Mouse (Mus musculus) intestine, postnatal 0 days (tissue): Measurements from ENCODE around the gene Robo3. TPM values are rescaled to one million over a fixed set of nuclear protein-coding genes. Genes with fewer than 3 reads are reported as not detected.
A peak's percentile ranks its signal among the peaks of the same experiment; 100 is the strongest.

Experiments
- ATAC-seq: fragments of 200-750 bp; cut with Nextera tagmentation; 2 replicates; pipeline ENCODE4 v1.8.0; 2017; ENCODE audit warnings: mild to moderate bottlenecking, moderate TSS enrichment, moderate library complexity
- H3K27ac ChIP-seq: fragments of 300-500 bp; sonication (generic); 2 replicates; pipeline ENCODE4 v1.5.1; 2014; ENCODE audit warnings: mild to moderate bottlenecking, low read depth, low read length, moderate library complexity
- H3K27me3 ChIP-seq: fragments of 300-500 bp; sonication (generic); replicated peaks from 2 replicates; pipeline ENCODE4 v1.6.1; 2014; ENCODE audit warnings: low read length, mixed read lengths; ENCODE audit not compliant: control insufficient read depth, insufficient read depth
- H3K36me3 ChIP-seq: fragments of 300-500 bp; sonication (generic); 2 replicates; pipeline ENCODE4 v1.6.1; 2014; ENCODE audit warnings: mild to moderate bottlenecking, moderate library complexity; ENCODE audit not compliant: control insufficient read depth, insufficient read depth
- H3K4me1 ChIP-seq: fragments of 300-500 bp; sonication (generic); replicated peaks from 2 replicates; pipeline ENCODE4 v1.6.1; 2014; ENCODE audit warnings: antibody characterized with exemption, low read length, mixed read lengths; ENCODE audit not compliant: control insufficient read depth, insufficient read depth
- H3K4me2 ChIP-seq: fragments of 300-500 bp; sonication (generic); replicated peaks from 2 replicates; pipeline ENCODE4 v1.6.1; 2014; ENCODE audit warnings: low read depth, mild to moderate bottlenecking, moderate library complexity
- H3K4me3 ChIP-seq: fragments of 300-500 bp; sonication (generic); 2 replicates; pipeline ENCODE4 v1.5.1; 2014; ENCODE audit warnings: low read depth, low read length
- H3K9ac ChIP-seq: fragments of 300-500 bp; sonication (generic); 2 replicates; pipeline ENCODE4 v1.6.1; 2014; ENCODE audit warnings: mild to moderate bottlenecking, low read depth, low read length
- H3K9me3 ChIP-seq: fragments of 300-500 bp; sonication (generic); 2 replicates; pipeline ENCODE4 v1.6.1; 2016; ENCODE audit warnings: mixed run types; ENCODE audit not compliant: control insufficient read depth
- CTCF ChIP-seq: sonication (generic); IDR thresholded peaks from 2 replicates; pipeline ENCODE4 v1.5.1; 2016; ENCODE audit warnings: low read depth, mild to moderate bottlenecking, control low read depth, antibody characterized with exemption, moderate library complexity
- WGBS: fragments of 180-500 bp; shearing (Covaris S2); extraction: QIAGEN DNeasy Blood & Tissue Kit; methylation state at CpG from one replicate; pipeline ENCODE4 v1.1.7; 2014; 5-methylcytosine and 5-hydroxymethylcytosine counted together
- polyA plus RNA-seq: library from polyadenylated mRNA; unstranded; fragments of >200 nt; fragmentation: Nextera tagmentation; extraction: Ambion mirVana; gene quantifications from 2 replicates; pipeline ENCODE4 v1.2.1, GENCODE M21; 2015

The Robo3 gene
- polyA plus RNA-seq, 1 experiment from 2014 or later = not detected

DNA sequence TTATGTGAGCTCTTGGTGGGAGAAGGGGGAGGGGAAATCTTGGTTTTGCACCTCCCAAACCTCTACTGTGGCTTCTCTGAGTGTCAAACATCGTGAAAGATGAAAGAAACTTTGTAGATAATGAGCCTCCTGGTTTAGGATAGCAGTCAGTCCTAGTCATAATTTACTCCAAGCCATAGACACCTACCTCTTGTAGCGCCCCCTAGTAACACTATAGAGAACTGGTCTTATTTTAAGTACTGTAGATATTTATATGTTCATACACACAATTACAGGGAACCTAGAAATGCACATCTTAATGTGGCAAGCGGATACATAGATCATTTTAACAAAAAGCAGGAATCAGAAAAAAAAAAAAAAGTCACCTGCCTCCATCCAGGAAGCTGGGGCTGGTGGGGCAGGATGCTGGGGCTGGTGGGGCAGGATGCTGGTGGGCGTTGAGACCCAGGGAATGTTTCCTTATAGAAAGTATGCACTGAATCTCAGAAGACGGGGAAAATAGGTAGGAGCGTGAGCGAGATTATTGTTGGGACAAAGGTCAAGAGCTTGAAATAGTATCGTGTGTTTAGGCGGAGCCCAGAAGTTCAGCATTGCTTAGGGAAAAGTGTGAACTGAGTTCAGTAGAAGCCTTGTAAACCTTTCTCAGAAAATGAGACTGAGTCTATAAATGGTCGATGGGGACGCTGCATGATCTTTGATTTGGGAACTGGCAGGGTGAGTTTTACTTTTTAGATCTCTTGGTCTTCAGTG lies 64.8 kb downstream of the Robo3 start:
- TF ChIP-seq CTCF = peak; percentile 33
- WGBS = 39% methylated on average over 11 of the region's 11 CpGs
- H3K36me3 ChIP-seq = no peaks in the 10 kb centered on the region
- peak; percentile 65 for ATAC-seq
- peak overlapping the region; percentile 51 for H3K27ac ChIP-seq
- no peaks in the 10 kb centered on the region for H3K9me3 ChIP-seq
- H3K4me2 ChIP-seq = no peak overlapping the region; the same call in 1 of the 2 replicates
- H3K9ac ChIP-seq = no peak overlapping the region
- no peaks in the 10 kb centered on the region for H3K4me1 ChIP-seq
- H3K4me3 ChIP-seq = no peak overlapping the region
- H3K27me3 ChIP-seq = no peaks in the 10 kb centered on the region

DNA sequence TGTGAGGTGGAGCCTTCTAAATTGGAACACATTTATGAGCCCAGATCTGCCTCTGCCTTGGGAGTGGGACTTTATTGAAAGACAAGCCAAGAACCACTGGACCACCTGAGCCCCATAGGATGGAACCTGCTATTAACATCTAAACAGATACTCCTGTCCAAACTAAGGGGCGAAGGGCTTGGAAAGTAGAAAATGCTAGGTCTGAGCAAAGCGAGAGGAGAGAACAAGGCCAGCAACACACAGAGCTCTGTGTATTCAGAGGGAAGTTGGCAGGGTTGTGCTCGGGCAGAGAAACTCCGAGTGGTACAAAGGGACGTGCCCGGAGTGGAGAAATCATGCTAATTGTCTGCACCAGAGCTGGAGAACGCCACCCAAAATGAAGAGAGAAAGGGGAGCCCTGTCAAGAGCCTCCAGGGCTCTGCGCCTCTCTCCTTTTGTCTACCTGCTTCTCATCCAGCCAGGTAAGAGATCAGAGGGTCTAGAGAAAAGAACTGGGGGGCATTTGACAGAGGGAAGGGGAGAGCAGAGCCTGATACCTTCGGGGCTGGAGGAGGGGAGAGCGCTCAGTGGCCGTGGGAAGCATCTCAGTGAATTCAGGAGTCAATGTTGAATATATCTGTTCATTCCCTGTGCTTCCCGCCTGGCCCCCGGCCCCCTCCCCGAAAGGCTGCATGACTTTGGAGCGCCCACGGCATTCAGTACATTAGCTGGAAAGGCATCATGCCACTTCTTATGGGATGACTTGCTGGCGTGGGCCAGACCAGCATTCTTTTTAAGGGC lies 65.6 kb downstream of the Robo3 start, which contains the start of gene Hepacam:
Gene Hepacam (plus strand): TSS at position 51 of the 780 bp plus-strand sequence.
- Histone ChIP-seq H3K9me3 (no peaks in the 10 kb centered on the region), H3K36me3 (no peaks in the 10 kb centered on the region), H3K4me1 (no peaks in the 10 kb centered on the region), H3K9ac (no peak within 1 kb of the TSS), H3K4me2 (no peak within 1 kb of the TSS; the same call in 1 of the 2 replicates), H3K4me3 (no peak within 1 kb of the TSS), H3K27me3 (no peaks in the 10 kb centered on the region), H3K27ac (peak within 1 kb of the TSS; percentile 51; the same call in 1 of the 2 replicates)
- 89% methylated on average over 17 of the region's 17 CpGs for WGBS
- no peak for ATAC-seq
- no peak for TF ChIP-seq CTCF

DNA sequence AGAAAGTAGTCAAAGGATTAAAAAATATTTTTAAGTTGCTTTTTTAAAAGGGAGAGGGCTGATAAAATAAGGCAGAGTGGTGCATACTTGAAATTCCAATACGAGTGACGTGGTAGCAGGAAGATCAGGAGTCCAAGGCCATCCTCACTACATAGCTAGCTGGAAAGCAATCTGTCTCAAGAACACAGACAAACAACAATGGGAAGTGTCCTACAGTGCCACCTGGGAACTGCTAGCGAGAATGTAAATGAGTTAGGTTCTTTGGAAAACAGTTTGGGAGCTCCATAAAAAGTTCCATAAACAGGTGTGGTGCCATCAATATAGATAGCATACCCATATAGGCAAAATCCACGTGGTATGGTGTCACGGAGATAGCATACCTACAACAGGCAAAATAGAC lies 67.3 kb downstream of the Robo3 start:
- no peak overlapping the region for H3K4me3 ChIP-seq
- H3K9me3 ChIP-seq = no peaks in the 10 kb centered on the region
- no peak overlapping the region for H3K9ac ChIP-seq
- H3K36me3 ChIP-seq = no peaks in the 10 kb centered on the region
- no peak overlapping the region for H3K27ac ChIP-seq
- WGBS = 23% methylated on average over 5 of the region's 5 CpGs
- peak; percentile 79 for ATAC-seq
- TF ChIP-seq CTCF = peak; percentile 45; the same call in 1 of the 2 replicates
- 0 out of 2 replicates have a peak overlapping the region, but pooled peaks have one; percentile 24 for H3K4me2 ChIP-seq
- H3K27me3 ChIP-seq = no peaks in the 10 kb centered on the region
- H3K4me1 ChIP-seq = no peaks in the 10 kb centered on the region

Other genes starting within 250 kb of the Robo3 start
- 6.1 and 7.1 TPM in 2 replicates for gene Tmem218, start 225.0 kb downstream of the Robo3 start, polyA plus RNA-seq
- 20.1 and 22.8 TPM in 2 replicates for gene Slc37a2, start 177.5 kb downstream of the Robo3 start, polyA plus RNA-seq
- gene Ccdc15, start 84.8 kb downstream of the Robo3 start, polyA plus RNA-seq = 1.8 and 1.9 TPM in 2 replicates
- gene Hepacam, start 65.9 kb downstream of the Robo3 start, polyA plus RNA-seq = 0.18 and 0.38 TPM in 2 replicates
- 6.6 and 7.1 TPM in 2 replicates for gene Robo4, start 31.3 kb downstream of the Robo3 start, polyA plus RNA-seq
- gene Msantd2, start 56.1 kb upstream of the Robo3 start, polyA plus RNA-seq = 7.4 and 8.8 TPM in 2 replicates
- gene Esam, start 94.8 kb upstream of the Robo3 start, polyA plus RNA-seq = 27.5 and 28.6 TPM in 2 replicates
- gene Vsig2, start 106.0 kb upstream of the Robo3 start, polyA plus RNA-seq = 6.1 and 10.3 TPM in 2 replicates
- gene Nrgn, start 119.7 kb upstream of the Robo3 start, polyA plus RNA-seq = 1.2 and 1.9 TPM in 2 replicates
- 15.0 and 22.1 TPM in 2 replicates for gene Siae, start 122.5 kb upstream of the Robo3 start, polyA plus RNA-seq
- gene Spa17, start 180.5 kb upstream of the Robo3 start, polyA plus RNA-seq = 3.8 and 4.3 TPM in 2 replicates
- 261 and 265 TPM in 2 replicates for gene Tbrg1, start 224.1 kb upstream of the Robo3 start, polyA plus RNA-seq
- not detected in 2 replicates for gene Panx3, start 236.0 kb upstream of the Robo3 start, polyA plus RNA-seq